Mouse (Mus musculus): ENCODE measurements around the gene Mt1. TPM values are rescaled to one million over a fixed set of nuclear protein-coding genes. Genes with fewer than 3 reads are reported as not detected.

Mt1 gene
- total RNA-seq, 4 experiments from 2014 or later: 179 to 332 (median 286) TPM

DNA sequence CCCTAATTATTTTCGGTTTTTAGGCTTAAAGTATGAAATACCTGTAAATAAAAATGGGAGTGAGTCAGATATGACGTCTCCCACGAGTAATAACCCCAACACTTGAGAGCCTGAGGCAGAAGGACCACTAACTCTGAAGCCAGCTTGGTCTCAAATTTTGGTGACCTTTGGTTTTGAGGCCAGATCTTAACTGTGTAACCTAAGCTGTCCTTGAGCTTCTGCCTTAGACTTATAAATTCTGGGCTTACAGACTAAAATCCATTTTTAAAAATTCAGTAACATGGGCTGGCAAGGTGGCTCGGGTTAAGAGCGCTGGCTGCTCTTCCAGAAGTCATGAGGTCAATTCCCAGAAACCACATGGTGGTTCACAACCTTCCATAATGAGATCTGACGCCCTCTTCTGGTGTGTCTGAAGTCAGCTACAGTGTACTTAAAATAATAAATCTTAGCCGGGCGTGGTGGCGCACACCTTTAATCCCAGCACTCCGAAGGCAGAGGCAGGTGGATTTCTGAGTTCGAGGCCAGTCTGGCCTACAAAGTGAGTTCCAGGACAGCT is 5.0 kb upstream of the Mt1 start:
- DNase-seq: no peak

DNA sequence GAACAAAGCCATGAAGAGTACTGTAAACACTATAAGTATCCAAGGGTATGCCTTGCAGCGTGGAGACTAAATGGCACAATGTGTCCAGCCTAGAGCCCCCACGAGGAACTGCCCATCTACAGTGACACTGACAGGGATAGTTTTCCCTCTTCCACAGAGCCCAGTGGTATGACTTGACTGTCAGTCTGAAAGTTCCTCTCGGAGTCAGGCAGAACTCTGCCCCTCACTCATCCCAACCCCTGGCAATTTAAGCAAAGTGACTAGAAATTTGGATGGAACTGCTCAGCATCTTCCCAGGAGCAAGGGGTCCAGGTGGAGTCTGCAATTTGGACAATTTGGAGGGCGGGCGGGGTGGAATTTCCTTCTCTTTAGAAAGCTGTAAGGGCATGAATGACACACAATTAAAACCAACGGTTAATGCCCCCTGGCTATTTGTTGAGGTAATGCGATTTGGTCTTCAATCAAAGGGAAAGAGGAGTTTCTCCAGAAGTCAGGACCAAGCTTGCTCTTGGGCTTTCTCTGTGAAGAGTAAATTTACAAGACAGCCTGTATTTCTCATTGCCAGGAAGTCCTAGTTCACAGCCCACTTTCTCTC is 4.2 kb upstream of the Mt1 start:
- no peak for DNase-seq

- no peak for DNase-seq
These were observed 1.0 kb upstream of the Mt1 start for GRCm38 (mm10) chr8:94177716-94178390.

DNA sequence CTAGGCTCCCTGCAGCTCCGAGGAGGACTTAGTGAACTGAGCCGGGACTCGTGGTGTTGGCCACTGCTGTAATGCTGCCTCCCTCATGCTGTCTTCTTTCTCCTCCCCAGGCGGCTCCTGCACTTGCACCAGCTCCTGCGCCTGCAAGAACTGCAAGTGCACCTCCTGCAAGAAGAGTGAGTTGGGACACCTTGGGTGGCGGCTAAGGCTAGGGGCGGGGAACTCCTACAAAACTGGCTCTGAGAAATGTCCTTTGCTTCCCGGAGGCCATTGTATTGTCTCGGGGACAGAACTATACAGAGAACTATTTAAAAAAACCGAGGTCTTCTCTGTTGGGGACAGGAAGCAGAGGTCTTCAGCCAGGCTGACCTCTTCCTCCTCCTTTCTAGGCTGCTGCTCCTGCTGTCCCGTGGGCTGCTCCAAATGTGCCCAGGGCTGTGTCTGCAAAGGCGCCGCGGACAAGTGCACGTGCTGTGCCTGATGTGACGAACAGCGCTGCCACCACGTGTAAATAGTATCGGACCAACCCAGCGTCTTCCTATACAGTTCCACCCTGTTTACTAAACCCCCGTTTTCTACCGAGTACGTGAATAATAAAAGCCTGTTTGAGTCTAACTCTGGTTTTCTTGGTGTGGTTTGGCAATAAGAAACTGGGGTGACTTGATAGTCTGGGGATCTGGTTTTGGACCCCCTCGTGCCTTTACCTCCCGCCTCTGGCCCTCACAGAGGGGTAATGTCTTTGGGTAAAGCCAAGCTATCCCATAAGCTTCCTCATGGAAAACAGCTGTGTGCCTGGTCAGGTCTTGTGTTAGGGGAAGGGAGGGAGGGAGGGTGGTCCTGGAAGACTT is 1.1 kb downstream of the Mt1 start:
- no peak for DNase-seq

GRCm38 (mm10) chr8:94180561-94180908 is 1.7 kb downstream of the Mt1 start:
- no peak for DNase-seq

DNA sequence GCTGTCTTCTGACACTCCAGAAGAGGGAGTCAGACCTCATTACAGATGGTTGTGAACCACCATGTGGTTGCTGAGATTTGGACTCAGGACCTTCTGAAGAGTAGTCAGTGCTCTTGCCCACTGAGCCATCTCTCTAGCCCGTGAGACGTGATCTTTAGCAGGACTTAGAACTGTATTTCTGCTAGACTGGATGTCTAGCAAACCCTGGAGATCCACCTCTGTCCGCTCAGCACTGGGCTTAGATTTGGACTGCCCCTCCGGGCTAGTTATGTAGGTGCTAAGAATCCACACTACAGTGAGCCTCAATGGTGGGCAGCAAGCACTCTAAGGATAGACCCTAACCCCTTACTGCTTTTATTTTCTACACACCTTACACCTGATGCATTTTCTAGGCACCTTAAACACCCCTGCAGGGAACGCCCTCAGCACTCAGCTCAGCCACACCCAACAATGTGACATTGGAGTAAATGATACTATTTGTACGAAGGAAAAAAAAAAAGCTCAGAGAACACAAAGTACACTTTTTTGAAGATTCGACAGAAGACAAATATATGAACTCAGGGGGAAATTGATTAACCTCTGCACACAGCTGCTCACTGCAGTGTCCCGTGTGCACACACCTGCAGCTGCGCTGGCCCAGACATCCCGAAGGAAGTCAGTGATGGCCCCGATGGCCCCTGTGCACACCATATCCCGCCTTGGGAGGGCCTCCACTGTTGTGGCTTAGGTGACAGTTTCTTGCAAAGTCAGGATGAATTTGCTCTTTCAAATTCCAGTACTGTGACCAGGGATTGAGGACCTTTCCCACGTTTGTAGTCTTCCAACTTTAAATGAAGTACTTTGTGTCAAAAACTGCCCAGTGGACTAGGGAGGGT is 3.4 kb downstream of the Mt1 start:
- DNase-seq: no peak

- DNase-seq: peak; percentile 72
These were observed 4.2 kb downstream of the Mt1 start for GRCm38 (mm10) chr8:94183117-94183516.

DNA sequence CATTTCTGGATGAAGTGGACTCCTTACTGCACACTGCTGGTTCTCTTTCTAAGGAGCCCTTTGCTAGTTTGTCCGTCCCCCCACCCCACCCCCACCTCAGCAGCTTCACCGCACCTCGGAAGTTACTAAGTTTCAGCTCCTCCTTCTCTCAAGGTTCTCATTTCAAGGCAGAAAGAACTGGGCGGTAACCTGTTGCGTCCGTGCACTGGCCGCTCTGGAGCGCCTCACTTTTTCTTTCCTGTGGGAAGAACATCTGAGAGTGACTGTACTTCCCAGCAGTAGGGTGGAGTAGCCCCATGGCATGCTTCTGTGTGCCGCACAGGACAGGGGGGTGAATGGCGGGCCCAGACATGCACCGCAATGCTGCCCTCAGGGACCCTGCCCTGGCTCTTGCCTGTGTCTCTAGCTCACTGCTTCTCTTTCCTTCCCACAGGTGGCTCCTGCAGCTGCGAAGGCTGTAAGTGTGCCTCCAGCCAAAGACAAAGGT is 5.5 kb downstream of the Mt1 start:
- no peak for DNase-seq

GRCm38 (mm10) chr8:94185791-94186190 is 6.9 kb downstream of the Mt1 start:
- DNase-seq: no peak

DNA sequence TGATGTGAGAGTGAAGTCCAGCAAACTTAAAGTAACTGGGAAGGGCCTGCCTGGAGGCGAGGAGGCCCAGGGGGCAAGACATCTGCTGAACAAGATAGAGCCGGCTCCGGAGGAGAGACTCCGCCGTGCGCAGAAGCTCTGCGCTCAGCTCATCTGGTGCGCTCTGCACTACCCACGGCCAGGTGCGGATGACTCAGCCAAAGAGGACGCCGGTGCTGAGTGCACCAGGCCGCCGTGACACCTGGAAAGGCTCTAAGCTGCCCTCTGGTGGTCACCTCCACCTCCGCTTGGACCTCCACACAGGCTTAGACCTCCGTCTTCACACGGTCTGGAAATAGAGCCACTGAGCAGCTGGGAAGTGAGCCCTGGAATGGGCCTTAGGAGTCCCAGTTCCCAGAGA is 7.7 kb downstream of the Mt1 start:
- DNase-seq: peak; percentile 42

DNA sequence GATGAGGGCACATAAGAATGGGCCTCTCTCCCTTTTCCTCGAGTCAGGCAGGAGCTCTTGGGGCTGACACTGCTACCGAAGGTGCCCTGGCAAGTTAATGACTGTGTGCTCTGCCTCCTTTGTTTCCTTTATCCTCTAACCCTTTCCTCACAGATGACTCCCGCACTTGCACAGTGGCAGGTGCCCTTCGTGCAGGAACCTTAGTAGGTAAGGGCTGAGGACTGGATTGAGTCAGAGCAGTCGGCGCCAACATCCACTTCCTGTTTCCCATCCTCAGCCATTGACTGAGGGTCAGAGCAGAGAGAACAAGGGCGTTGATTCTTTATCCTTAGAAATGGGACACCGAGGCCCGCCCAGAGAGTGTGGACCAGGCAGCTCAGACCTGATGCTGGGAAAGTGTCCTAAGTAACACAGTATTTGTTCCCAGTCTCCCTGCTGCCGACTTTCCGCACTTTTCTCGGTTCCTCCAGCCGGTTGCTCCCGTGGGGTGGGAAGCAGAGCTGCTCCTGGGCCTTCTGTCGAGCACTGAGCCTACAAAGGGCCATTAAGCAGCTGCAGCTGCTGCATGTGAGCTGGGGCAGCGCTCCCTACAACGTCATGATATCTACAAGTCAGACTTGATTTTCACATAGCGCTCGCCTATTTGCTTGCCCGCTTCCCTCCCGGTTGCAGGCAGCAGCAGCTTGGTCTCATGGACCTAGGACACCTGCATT is 8.6 kb downstream of the Mt1 start:
- DNase-seq: no peak

- DNase-seq: no peak
These were observed 10.6 kb downstream of the Mt1 start for GRCm38 (mm10) chr8:94189275-94190031.

- DNase-seq: peak; percentile 79
These were observed 12.3 kb downstream of the Mt1 start for GRCm38 (mm10) chr8:94191101-94191691.

- DNase-seq: no peak
These were observed 14.0 kb downstream of the Mt1 start for GRCm38 (mm10) chr8:94192926-94193325.

DNA sequence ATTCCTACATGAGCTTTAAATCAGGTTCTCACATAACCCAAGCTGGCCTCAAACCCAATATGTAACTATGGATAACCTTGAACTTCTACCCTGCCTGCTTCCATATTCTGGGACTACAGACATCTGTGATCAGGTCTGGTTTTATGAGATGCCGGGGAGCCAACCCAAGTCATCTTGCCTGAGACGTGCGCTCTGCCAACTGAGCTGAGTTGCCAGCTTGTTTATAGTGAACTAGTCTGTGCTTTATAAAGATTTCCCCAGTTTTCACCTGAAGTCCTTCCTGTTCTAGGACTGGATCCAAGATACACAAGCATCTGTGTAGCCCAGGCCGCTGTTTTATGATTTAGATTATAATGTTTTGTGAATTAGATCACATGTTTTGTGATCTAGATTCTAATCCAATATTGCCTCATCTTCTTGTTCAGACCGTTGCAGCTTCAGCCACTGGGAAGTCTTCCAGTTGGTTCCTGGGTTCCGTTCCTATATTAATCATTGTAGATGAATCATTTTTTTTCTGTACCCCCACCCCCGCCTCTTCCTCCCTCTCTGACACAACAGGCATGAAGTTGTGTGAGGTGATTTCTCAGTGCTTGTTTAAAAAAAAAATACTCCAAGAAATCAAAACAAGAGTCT is 15.8 kb downstream of the Mt1 start:
- no peak for DNase-seq

DNA sequence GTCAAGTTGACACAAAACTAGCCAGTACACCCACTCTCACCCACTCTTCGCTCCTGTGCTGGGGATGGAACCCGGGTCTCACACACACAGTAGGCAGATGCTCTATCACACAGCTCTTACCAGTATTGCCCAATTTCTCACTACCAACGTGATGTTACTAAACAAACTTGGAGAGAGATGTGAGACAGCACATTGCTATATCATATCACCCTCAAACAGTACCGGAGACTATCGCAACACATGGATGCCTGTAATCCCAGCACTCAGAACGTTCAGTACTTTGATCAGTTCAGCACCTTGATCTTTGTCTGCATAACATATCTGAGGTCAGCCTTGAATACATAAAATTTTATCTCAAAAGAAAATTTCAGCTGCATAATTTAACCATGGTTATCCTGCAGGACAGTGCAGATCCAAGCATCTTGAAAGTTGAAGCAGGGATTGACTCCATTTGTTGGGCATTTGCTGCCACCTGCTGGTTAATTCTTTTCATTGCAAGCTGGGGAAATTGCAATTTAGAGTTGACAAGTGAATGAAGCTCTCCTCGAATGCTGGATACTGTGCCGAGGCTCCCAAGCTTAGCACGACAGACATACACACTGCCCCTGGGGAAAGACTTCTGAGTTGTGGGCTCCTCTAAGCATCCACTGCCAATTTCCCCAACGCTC is 20.5 kb downstream of the Mt1 start:
- no peak for DNase-seq

DNA sequence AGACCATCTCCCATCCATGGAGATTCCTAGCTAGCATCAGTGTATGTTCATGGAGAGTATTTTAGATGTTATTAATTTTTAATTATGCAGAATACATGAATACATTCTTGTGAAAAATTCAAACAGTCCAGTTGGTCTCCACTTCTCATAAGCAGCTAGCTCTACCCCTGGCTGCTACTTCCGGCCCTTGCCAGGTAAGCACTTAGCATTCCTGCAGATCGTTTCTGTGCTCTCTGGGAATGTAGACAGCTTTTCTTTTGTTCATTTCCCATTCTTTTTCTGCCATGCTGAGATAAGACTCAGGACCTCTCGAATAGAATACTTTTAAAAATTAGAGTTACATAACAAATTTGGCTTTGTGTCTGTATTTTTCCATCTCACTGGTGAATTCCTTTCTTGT is 25.2 kb downstream of the Mt1 start:
- no peak for DNase-seq

DNA sequence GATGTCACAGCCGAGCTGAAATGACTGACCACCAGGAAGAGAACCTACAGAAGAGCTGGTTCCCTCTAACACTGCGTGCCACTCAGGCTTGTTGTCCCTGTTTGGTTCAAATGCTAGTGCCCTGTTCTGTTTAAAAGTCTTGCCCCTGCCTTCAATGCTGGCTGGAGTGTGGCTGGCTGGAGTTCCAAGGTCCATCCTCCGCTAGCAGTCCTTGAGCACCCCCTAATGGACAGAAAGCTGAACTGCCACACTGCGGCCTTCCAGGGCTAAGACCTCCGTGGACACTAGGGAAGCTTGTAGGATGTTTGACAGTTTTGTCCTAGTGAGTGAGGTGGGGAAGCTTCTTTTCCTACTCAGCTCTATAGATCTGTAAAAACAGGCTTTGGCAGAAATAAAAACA is 26.9 kb downstream of the Mt1 start:
- peak; percentile 53 for DNase-seq

DNA sequence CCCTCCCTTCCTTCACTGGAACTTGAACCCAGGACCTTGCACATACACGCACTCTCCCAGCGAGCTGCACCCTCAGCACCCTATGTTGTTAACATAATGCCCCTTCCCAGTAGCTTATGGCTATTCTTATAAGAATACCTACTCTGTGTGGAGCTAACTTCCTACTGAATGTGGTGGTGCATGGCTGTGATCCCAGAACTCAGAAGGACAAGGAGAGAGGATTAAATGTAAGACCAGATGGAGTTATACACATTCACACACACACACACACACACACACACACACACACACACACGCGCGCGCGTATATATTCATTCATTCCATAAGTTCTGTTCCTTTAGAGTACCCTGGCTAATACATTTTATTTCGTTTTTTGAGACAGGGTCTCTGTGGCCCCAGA is 27.4 kb downstream of the Mt1 start:
- DNase-seq: no peak

Data from adrenal gland, adult 8-10 months (tissue).